Mouse (Mus musculus): ENCODE results near the gene Aanat.

Aanat gene

DNA sequence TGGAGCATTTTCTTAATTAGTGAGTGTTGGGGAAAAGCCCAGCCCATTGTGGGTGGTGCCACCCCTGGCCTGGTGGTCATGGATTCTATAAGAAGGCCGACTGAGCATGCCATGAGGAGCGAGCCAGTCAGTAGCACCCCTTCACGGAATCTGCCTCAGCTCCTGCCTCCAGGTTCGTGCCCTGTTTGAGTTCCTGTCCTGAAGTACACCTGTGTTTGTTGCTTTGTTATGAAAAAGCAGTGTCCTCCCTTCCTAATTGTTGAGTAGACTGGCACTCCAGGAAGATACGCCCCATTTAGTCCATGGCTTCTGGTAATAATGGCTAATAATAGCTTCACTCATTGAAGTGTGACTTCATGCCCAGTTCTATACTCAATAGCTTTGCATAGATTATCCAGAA, at the start of gene Aanat:
TSS of gene Aanat (plus strand) at position 123 of the 400 bp plus-strand sequence.
- DNase-seq = no peak

DNA sequence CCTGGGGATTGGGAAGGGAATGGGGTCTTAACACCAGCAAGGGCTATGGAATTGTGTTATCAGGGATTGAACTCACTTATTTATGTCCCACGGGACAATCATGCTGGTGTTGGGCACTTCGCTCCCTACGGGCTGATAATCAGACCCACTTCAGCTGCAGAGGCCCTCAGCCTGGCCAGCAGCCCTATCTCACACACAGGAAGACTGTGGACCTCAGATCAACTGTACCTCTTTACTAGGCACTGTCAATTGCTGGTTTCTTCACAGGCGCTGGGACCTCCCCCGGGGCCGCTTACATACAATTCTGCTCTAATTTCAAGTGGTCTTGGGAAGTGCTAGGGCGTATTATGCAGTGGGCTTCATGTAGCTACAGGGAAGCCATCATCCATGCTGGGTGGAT, 49.5 kb upstream of the Aanat start:
- no peak for DNase-seq

DNA sequence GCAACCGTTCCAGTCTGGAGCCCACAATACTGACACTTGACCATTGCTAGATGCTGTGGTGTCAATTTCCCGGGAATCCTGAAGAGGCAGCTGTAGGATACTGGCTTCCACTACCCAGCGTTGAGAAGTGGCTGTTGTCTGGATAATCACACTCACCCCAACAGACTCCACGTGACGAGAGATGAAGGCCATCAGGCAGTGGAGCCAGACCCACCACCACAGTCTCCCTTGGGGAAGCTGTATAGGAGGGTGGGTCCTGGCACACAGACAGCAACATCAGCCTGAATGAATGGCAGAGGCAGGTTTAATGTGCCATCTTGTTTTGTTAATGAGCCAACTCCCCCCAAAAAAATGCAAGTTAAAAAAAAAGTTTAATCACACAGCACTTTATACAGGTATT, 48.8 kb upstream of the Aanat start:
- DNase-seq = no peak

DNA sequence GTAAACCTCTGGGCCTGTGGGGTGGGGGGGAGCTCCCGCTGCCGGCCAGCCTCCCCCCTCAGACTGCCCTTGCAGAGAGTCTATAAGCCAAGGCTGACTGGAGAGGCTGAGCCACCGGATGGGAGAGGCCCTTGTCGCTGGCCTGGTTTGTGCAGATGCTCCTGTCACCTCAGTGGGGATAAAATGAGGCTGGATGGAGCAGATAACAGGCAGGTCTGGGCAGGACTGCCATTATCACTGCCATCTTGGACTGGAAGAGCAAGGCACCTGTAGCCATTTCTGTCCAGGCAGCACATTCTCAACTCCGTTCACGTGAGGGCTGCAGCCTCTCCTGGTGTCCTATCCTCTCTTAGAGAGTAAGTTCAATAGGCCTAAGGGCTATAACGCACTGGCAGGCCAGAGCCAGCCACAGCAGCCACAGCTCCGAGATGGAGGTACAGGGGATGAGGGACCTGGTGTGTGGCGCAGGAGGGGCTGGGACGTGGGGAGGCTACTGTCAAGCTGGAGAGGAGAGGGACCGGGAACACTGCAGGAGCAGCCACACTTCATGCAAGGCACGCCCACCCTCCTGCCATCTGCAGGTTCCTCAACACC, 48.0 kb upstream of the Aanat start:
- DNase-seq = no peak

DNA sequence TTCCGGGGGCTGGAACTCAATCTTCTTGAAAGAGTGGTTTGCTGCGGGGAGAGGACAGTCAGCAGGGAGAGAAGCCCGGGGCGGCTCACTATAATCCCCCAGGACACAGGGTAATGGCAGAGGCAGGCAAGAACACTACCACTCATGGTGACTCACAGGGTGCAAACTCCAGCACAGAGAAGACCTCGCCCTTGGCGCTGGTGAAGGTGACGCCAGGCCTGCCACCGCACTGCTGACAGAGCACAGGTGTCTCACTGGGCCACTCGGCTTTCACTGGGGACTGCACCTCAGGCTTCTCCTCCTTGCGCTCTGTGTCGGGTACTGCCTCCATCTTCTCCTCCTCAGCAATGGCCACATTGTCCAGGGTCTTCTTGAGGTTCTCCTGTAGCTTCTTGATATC, 45.0 kb upstream of the Aanat start:
- DNase-seq = no peak

DNA sequence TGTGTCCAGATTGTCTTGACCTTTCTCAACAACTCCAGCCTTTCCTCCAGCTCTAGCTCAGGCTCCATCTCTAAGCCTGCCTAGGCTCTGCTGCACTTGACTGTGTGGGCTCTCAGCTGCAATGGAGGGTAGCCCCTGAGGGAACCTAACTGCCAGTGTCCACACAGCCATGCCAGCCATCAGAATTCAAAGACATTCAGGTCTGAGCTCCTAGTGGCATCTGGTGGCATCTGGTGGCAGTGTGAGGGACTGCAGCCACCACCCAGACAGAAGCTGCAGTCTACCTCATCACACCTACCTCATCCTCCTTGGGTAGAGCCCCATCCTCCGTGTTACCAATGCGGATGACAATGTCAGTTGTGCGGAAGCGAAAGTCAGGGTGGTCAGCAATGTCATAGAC, 43.1 kb upstream of the Aanat start:
- peak; percentile 38 to 77 for DNase-seq

DNA sequence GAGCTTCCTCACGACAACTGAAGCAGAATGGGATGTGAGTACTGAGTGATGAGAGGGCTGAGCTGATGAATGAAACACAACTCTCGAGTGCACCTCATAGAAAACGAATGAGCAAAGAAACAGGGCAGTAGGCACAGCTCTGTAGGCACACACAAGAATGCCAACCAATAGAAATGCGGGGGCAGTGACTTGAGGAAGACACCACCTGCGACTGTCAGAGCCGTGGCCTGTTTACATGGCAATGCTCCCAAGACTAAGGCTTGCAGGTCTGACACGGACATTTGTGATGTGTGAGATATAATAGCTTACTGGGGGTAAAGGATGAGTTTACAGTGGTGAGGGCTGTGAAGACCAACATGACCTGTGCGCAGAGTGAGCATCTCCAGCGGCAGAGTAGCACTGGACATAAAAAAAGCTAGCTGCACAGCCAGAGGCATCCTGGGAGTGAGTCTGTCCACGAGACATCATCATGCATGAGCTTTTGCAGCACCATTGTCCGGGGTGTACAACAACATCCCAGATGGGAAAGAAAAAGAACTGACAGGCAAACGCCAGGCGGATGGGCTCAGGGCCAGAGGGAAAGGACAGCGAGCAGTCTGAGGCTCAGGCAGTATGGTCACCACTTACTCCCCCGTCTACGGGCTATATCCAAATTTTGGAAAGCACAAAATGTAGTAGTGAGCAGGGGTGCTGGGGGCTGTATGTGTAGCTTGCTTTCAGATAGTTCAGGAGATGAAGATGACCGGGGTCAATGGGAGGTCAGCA, 38.8 kb upstream of the Aanat start:
- DNase-seq = no peak

DNA sequence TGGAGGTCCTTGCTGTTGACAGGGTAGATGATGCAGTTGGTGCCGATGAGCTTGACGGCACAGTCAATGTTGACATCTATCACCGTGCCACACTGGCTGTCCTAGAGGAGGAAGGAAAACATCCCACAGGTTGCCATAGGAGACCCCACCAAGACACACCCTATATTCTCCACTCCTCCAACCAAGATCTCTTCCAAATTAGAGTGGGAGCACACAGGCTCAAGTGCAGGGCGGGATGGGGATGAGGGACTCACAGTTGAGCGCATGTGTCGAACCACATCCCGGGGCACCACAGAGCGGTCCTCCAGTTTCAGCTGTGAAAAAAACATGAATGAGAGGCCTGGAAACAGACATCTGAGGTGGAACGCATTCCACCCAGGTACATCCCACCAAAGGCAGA, 37.5 kb upstream of the Aanat start:
- no peak for DNase-seq

DNA sequence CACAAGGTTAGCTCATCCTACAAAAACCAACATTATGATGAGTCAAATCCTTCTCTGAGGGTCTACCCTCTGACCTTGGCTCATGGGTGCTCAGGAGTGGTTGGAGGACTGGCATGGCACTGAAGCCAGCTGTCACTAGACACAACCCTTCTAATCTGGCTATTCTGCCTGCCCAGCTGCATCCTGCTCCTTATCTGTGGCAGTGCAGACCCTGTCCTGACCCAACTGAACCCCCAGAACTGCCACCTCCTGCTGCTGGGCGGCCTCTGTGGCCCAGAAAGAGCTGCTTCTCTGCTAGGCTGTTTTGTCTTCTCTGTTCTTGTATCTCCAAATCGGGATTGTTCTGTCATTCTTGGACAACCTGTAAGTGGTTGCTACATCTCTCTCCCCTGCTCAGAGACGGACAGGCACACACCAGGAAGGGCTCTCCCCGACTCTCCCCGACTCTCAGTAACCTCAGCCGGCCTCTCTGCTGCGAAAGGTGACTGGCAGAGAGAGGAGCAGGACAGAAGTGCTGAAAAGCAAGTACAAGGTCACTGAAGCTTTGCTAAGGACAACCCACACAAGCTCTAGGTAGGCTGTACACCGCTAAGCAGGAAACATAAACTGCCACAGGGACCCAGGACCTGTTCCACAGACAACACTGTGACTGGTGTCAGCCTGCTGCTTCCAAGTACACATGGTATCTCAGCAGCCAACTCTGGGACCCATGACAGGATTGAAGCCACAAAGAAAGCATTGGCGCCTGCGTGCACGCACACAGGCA, 36.8 kb upstream of the Aanat start:
- no peak for DNase-seq

DNA sequence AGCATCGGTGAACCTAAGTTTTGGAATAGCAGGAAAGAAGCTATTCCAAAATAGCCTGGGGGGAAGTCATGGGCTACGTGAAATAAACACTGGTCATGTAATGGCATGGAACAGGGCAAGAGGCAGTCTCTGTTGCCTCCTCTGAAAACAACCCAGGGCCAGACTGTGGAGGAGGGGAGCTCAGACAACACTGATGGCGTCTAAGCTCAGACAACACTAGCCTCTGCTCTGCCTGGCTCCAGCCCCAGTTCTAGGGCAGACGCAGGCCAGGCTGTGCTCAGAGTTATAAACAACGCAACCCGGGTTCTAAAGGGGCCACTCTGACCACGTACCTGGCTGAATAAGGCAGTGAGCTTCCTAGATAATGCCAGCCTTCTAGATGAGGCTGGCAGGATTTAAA, 35.5 kb upstream of the Aanat start:
- DNase-seq = peak; percentile 20 to 22

DNA sequence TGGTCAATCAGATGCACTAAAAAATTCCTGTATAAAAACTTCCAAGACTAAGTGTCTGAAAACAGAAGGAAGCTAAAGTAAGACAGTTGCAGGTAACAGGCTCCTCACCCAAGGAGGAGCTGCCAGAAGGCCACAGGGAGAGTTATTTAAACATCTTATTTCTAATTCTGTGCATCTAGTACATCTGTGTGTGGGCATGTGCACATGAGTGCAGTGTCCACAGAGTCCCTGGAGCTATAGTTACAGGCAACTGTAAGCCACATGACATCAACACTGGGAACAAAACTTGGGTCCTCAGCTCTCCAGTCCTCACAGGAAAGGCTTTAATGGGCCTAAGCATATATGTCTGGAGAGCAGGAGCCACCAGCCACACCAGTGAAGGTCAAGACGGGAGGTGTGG, 34.0 kb upstream of the Aanat start:
- DNase-seq = no peak

DNA sequence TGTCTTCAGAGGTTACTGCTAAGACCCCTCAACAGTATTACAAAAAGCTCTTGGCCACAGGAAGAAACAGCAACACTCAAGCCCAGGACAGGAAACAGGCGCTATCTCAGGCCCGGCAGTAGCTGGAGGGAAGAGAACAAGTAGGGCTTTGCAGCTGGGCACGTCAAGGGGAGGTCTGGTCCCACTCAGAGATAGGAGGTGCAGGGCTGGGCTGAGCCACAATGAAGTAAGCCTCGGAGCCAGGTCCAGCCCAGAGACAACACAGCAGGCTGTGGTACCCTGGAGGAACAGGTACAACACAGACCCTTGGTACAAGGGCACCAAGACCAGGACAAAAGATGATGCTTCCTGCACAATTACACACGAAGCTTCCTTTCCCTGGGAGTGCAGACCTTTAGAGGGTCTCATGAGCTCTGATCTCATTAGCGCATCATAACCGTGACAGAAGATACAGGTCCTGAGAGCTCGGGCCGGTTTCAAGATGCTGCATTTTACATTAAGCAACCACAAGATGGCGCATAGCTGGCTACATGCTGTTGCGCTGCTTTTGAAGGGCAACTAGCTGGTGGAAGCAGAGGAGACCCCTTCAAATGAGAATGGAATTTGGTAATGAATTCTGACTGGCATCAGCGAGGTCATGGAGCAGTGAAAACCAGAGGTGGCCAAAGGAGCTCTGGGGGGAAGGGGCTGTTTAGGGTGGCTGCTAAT, 31.9 kb upstream of the Aanat start:
- peak; percentile 49 to 58 for DNase-seq

DNA sequence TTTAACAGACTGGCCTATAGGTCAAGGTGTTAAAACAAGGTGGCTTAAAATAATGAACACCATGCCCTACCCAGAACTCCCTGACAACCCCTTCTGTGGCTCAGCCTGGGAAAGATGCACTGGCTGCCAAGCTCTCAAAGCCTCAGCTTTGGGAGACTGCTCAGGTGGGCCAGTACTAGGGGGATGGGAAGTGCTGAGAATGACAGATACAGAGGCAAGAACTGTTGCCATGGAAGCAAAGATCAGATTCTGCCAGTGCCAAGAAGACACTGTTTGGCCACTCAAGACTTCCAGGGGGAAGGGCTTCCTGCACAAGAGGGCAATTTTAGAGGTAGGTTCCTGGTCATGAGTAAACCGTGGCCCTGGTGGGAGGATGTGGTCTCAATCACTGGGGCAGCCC, 30.7 kb upstream of the Aanat start:
- no peak for DNase-seq

DNA sequence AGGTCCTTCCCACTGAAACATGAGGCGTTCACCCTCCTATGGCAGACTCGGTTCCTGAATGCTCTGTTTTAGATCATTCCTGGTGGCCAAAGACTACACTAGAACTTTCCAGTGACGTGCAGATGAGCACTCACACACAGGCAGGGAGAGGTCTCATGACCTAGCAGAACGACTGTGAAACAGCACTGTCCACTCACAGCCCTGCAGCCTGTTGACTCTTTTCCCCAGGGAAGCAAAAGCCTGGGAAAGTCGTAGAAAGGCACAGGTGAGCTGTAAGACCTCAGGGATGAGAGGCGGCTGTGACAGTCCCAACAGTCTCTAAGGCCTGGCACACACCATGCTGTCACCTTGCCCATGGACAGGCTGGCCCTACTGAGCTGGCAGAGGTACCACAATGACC, 29.9 kb upstream of the Aanat start:
- no peak for DNase-seq

DNA sequence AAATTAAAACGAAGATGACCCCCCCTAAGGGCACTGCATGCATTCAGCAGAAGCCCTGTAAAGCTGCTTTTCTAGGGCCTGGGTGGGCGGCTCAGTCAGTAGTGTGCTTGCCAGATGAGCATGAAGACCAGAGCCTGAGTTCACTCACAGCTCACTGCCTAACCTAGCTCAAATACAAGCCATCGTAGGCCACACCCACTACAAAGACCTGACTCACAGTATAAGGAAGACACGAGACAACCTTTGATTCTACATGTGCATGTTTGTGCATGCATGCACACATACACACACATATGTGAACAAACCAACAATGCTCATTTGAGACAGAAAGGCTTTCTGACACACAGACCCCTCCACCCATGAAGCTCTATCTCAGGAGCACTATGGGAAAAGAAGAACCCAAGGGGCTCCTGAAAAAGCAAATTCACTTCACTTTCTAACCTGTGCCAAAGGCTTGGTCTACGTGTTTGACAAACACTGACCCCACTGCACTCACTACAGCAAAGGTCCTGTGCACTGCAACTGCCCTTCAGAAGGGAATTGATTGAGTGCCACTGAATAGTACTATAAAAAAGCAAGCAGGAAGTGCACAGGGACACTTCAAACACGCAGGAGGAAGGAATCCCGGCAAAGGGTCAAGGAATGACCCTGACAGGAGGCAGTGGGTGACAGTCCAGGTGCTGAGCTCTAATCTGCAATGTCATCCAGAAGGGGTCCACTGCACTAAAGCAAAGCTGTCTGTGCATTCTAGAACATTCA, 20.8 kb upstream of the Aanat start:
- no peak for DNase-seq

DNA sequence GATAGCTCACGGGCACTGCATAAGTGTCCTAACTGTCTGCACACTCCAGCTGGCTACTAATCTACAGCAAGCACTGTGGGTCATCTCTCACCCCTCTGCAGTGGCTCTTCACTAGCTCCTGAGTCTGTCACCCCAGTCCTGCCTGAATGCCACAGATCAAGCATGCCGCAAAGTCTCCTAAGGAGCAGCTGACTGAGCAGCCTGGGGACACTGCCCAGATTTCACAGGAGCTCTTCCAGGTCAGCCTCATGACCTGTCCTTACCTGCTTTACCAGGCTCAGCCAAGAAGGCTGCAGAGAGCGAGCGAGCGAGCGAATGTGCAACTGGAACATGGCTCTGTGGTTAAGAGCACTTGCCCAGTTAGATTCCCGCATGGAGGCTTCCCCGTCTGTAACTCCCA, 18.7 kb upstream of the Aanat start:
- no peak for DNase-seq

DNA sequence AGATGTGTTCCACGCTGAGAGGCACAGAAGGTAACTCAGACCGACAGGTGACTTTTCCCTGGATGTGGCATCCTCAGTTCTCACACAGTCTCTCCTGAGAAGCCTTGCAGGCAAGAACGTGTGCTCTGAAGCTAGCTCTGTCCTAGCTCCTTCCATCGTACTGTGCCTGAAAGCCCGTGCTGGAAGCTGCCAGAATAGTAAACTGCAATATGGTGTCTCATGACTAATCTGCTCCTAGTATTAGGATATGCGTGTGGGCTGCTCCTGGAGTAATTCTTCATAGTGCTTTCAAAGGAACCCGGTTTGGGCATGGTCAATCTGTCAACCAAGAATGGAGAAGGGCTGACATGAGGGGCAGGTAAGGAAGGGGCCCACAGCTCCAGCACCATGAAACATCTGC, 15.4 kb upstream of the Aanat start:
- no peak for DNase-seq

DNA sequence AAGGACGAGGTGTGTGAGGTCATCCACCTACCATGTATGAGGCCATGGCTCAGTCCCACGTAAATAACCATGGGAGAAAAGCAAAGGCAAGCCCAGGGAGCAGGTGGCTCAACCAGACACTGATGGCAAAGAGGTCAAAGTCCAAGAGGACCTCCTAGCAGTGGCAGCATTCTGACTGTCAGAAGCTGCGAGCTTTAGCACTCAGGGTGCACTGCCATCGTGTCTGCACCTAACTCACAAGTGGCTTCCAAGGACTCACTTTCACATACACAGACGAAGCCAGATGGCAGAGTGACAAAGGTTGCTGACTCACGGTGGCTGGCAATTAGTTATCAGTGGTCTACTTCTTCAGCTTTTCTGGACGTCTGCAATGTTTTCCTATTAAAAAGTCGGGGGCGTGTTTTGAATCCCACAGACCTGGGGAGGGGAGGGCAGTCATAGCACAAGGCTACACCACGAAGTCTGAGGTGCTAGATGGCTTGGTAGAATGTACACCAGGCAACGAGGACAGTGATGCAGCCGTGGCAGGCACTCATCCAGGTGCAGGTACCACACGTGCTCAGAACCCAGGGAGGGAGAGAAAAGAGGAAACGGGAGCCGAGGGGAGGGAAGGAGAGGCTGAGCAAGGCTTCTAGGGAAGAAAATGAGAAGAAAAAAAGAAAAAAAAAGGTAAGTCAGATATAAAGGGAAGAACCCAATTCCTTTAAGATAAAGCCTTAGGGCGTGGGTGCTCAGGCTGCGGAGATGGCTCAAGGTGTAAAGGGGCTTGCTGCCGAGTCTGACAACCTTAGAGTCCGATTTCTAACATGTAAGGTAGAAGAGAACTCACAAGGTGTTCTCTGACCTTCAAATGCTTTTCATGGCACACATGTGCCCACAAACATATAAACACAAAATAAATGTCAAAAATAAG, 14.2 kb upstream of the Aanat start:
- DNase-seq = no peak

DNA sequence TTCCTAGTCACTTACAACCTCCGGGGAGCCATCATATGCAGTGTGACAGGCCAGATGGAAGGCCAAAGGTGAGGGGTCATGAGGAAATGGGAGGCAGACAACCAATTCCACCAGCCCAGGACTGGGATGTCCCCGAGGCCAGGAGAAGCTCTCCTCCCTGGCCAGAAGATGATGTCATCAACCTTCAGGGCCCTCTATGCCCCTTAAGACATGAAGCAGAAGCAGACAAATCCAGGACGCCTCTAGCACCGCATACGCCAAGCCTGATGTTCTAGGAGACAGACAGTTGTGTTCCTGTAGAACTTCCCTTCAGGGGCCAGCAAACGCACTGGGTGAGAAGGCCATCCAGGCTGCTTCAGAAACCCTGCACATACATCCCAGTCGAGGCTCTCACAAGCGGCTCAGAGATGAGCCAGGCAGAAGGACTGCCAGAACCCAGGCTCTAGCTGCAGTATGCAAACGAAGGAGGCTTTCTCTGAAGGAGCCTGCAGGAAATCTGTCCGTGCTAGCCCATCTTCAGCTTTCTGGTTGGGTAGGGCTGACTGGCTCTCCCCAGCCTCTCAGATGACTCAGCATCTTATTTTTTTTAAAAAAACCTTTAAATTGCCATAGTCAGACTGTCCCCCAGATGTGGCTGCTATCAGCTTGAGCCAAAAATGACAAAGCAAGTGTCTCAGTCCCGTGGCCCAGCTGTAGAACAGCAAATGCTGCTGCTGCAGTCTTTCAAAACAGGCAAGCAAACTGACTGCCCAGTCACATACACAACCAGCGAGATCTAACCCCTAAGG, 13.3 kb upstream of the Aanat start:
- no peak for DNase-seq

DNA sequence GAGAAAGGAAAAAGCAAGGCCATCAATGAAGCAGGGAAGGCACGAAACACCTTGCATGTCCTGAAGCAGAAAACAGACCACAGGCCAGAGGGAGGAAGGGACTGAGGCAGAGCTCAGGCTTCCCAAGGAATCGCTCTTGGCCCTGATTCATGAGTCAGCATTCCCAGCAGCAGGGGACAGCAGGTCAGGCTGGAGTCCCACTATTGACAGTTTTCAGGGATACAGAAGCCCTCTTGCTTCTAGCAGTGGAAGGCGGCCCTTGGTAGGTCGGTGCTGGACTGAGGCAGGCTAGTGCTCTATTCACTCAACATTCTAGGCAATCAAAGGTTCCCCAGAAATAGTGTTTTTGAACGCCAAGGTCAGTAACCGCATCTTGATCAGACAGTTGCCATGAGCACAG, 11.7 kb upstream of the Aanat start:
- DNase-seq = no peak

DNA sequence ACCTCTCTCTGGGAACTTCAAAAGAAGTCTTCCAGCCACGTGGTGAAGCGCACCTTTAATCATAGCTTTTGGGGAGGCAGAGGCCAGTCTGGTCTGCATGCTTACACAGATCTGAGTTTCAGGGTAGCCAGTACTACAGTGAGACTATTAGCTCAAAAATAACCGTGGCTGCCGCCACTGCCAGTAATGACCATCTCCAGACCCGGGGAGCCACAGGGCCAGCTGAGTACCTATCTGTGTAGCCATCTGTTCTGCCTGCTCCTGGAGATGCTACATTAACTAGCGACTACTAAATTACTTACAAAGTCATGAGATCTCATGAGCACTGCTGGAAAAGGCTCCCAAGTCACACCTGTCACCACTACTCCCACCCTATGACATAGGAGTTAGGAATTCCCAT, 11.2 kb upstream of the Aanat start:
- no peak for DNase-seq
